Mouse (Mus musculus) megakaryocyte, embryonic 14.5 days (primary cell): Measurements from ENCODE around the gene 1700016C15Rik. TPM values are rescaled to one million over a fixed set of nuclear protein-coding genes. Genes with fewer than 3 reads are reported as not detected.

Source experiments
- H3K27me3 ChIP-seq: replicated peaks from 2 replicates; pipeline ENCODE3; 2012; ENCODE audit warnings: inconsistent platforms
- H3K36me3 ChIP-seq: replicated peaks from 2 replicates; pipeline ENCODE3; 2012; ENCODE audit warnings: low read length, inconsistent platforms, mixed read lengths
- H3K4me1 ChIP-seq: 2 replicates; pipeline ENCODE4 v1.6.1; 2012; ENCODE audit warnings: inconsistent platforms
- H3K4me3 ChIP-seq: replicated peaks from 2 replicates; pipeline ENCODE3; 2012; ENCODE audit warnings: moderate library complexity, mild to moderate bottlenecking, inconsistent platforms
- H3K9me3 ChIP-seq: 2 replicates; pipeline ENCODE4 v1.6.1; 2012; ENCODE audit warnings: inconsistent platforms
- FLI1 ChIP-seq: IDR thresholded peaks from 2 replicates; pipeline ENCODE4 v1.6.1; 2012; ENCODE audit warnings: low read length, inconsistent platforms, mixed read lengths
- GATA1 ChIP-seq: IDR thresholded peaks from 3 replicates; pipeline ENCODE4 v1.6.1; 2012; ENCODE audit warnings: mixed read lengths, low read length, inconsistent platforms, borderline replicate concordance
- polyA plus RNA-seq: library from polyadenylated mRNA; stranded (reverse); fragments of >175 nt; gene quantifications from 2 replicates; pipeline ENCODE4 v1.2.3, GENCODE M21; 2012; ENCODE audit warnings: low replicate concordance; ENCODE audit not compliant: insufficient read depth

Gene 1700016C15Rik
- polyA plus RNA-seq, 1 experiment = not detected

DNA sequence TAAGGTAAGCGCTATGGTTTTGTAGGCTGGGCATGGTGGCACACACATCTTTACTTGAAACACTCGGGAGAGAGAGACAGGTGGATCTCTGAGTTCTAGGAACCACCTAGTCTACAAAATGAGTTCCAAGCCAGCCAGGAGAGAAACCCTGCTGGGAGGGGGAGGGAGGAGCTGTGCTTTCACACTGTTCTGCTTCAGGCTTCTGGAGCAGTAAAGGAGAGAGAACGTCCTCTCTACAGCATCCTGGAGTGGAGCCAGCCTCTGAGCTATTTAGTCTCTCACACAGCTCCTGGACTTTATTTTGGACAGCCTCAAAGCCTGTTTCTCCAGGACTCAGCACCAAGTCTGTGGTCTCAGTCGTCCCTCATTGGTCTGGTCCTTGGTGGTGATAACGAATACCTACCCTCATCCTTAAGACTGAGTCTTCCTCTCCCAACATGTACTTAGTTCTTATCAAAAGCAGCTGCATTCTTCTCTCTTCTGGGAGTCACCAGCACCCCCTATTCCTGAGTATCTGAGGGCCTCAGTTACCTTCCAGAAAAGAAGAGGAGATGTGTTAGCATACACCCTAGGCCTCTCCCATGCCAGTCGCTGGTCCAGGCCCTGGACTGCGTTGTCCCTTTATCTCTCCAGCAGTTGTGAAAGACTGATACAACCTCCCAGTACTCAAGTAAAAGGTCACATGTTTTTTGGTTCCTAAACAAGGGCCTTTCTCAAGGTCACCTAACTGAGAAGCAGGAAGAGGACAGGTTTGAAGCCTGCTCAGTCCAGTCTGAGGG, 12.4 kb upstream of the 1700016C15Rik start:
- no peak overlapping the region for H3K4me3 ChIP-seq
- no peaks in the 10 kb centered on the region for H3K4me1 ChIP-seq
- TF ChIP-seq FLI1 = no peak
- no peak for TF ChIP-seq GATA1
- peaks cover 2% of the 10 kb centered on the region for H3K27me3 ChIP-seq
- H3K9me3 ChIP-seq = peaks cover 3% of the 10 kb centered on the region; the same call in 1 of the 2 replicates
- no peaks in the 10 kb centered on the region for H3K36me3 ChIP-seq

DNA sequence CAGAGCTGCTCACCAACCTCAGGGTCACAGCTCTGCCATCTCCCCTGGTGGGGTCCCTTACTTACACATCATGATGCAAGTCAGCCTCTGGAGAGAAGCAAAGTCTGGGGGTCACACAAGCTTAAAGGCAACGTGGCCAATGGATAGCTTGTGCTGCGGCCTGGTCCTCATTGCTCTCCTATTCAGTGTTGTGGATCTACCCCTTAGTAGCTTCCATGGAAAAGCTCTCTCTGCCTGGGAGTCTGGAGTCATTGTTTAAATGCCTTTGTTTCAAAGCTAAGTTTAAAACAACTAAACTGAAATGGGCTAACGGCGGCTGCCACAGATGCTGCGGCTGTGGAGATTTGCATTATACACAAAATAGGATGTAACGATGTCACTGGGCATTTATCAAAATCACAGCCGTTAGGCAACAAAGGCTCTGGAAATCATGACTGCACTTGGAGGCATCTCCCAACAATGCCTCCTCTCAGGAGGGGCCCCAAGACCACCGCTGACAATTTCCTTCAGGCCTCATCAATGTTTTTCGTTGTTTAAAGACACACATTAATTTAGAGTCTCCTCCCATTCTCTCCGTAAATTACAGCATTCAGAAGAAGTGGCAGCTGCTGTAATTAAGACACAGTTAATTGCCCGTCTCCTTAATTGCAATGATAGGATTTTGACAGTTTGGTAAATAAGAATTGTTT, 11.1 kb upstream of the 1700016C15Rik start:
- peaks cover 2% of the 10 kb centered on the region for H3K27me3 ChIP-seq
- H3K4me3 ChIP-seq = no peak overlapping the region
- no peak for TF ChIP-seq FLI1
- H3K9me3 ChIP-seq = 0 out of 2 replicates have a peak, but pooled peaks cover 3% of the 10 kb centered on the region
- no peaks in the 10 kb centered on the region for H3K4me1 ChIP-seq
- no peaks in the 10 kb centered on the region for H3K36me3 ChIP-seq

DNA sequence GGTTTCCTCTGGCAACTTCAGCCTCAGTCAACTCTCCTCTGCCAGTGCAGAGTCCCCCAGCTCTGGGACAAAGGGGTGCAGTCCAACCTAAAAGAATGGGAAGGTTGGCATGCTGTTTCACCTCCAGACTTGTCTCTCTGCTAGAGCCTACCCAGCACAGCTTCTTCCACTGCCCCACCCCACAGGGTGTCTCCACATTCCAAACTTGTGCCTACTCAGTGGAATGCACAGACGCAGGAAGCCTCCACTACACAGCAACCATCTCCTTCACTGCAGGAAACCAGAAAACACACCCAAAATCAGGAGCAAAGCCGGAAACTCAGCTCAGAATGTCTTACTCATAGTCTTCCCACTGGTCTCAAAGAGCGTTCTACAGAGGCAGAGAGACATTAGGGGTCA, 10.6 kb upstream of the 1700016C15Rik start:
- Histone ChIP-seq H3K36me3 (no peaks in the 10 kb centered on the region), H3K4me1 (no peaks in the 10 kb centered on the region), H3K9me3 (peaks cover 4% of the 10 kb centered on the region), H3K4me3 (no peak overlapping the region), H3K27me3 (peaks cover 3% of the 10 kb centered on the region)
- TF ChIP-seq GATA1 (no peak), FLI1 (no peak)

GRCm38 (mm10) chr1:177723786-177724185, 5.8 kb upstream of the 1700016C15Rik start:
- H3K36me3 ChIP-seq = no peaks in the 10 kb centered on the region
- peak overlapping the region; percentile 40 for H3K4me3 ChIP-seq
- H3K27me3 ChIP-seq = peaks cover 6% of the 10 kb centered on the region
- no peak for TF ChIP-seq FLI1
- TF ChIP-seq GATA1 = no peak
- H3K9me3 ChIP-seq = peaks cover 16% of the 10 kb centered on the region
- H3K4me1 ChIP-seq = no peaks in the 10 kb centered on the region

GRCm38 (mm10) chr1:177726870-177727269, 2.7 kb upstream of the 1700016C15Rik start:
- H3K27me3 ChIP-seq = peaks cover 6% of the 10 kb centered on the region
- peaks cover 23% of the 10 kb centered on the region for H3K9me3 ChIP-seq
- TF ChIP-seq FLI1 (no peak), GATA1 (no peak)
- no peak overlapping the region for H3K4me3 ChIP-seq
- H3K36me3 ChIP-seq = no peaks in the 10 kb centered on the region
- no peaks in the 10 kb centered on the region for H3K4me1 ChIP-seq

DNA sequence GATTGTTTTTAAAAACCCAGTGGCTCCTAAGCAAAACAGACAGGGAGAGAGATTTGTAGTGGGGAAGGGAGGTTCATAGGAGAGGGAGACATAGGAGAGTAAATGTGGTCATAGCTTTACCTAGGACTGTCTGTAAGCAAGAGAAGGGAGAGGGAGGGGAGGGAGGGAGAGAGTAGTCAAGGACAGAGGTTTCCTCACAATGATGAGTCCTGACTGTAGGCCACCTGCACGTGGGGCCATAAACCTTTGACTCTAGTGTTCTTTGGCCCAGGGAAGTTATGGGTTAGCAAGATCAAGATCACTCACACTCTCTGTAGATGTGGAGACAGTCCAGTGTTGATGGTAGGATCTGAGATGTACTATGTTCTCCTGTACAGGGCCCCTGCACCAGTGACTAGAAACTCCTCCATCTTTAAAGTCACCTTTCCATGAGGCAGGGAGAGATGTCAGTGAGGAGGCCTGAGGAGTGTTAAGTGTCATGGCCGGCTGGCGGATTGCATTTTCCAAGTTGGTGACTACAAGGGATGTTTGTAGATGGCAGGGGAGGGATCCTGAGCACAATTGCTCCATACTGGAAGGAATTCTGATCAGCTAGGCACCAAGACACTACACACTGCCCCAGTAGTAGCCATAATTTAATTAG, 1.6 kb upstream of the 1700016C15Rik start:
- no peaks in the 10 kb centered on the region for H3K36me3 ChIP-seq
- peaks cover 6% of the 10 kb centered on the region for H3K27me3 ChIP-seq
- TF ChIP-seq FLI1 (no peak), GATA1 (no peak)
- no peaks in the 10 kb centered on the region for H3K4me1 ChIP-seq
- no peak overlapping the region for H3K4me3 ChIP-seq
- peaks cover 24% of the 10 kb centered on the region for H3K9me3 ChIP-seq

- Histone ChIP-seq H3K27me3 (no peaks in the 10 kb centered on the region), H3K9me3 (peaks cover 12% of the 10 kb centered on the region), H3K36me3 (no peaks in the 10 kb centered on the region), H3K4me3 (no peak overlapping the region), H3K4me1 (no peaks in the 10 kb centered on the region)
- TF ChIP-seq FLI1 (no peak), GATA1 (no peak)
Observed at GRCm38 (mm10) chr1:177731973-177732372, 2.4 kb downstream of the 1700016C15Rik start.

- peak overlapping the region; percentile 46 for H3K4me3 ChIP-seq
- H3K27me3 ChIP-seq = no peaks in the 10 kb centered on the region
- H3K9me3 ChIP-seq = no peaks in the 10 kb centered on the region
- H3K4me1 ChIP-seq = peaks cover 8% of the 10 kb centered on the region
- TF ChIP-seq FLI1 (no peak), GATA1 (no peak)
- no peaks in the 10 kb centered on the region for H3K36me3 ChIP-seq
Observed at GRCm38 (mm10) chr1:177737505-177738105, 8.0 kb downstream of the 1700016C15Rik start.

DNA sequence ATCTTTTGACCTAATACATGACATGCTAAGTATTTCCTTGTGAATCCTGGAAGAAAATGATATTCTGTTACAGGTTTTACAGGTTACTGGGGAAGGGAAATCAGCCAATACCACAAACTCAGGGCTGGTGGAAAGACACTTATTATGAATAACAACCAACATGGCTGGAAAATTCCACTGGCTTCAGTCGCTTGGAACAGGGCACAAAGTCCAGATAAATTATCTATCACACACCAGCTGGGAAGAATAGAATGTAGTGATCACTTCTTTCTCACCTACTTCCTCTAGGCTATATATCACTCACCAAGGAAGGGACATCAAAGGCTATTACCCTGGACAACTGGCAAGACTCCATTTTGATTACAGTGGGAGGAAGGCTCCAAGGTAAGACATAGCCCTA, 11.1 kb downstream of the 1700016C15Rik start:
- Histone ChIP-seq H3K4me3 (no peak overlapping the region), H3K27me3 (no peaks in the 10 kb centered on the region), H3K4me1 (peaks cover 8% of the 10 kb centered on the region), H3K36me3 (no peaks in the 10 kb centered on the region), H3K9me3 (no peaks in the 10 kb centered on the region)
- TF ChIP-seq GATA1 (no peak), FLI1 (no peak)

DNA sequence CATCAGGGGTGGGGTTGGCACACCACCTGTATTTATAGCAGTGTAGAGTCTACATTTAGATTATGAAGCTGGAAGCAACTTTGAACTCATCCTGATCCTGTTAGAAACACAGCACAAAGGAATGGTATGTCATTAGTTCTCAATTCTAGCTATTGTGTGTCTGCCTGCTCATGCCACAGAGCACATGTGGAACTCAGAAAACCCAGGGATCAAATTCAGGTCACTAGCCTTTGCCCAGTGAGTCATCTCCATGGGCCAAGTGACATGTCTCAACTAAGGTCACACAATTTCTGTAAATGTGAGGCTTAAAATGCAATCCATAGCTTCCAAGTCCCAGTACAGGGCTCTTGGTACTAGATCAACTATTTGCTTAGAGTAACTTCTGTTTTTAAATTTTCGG, 12.5 kb downstream of the 1700016C15Rik start:
- Histone ChIP-seq H3K4me1 (peaks cover 8% of the 10 kb centered on the region), H3K27me3 (no peaks in the 10 kb centered on the region), H3K9me3 (no peaks in the 10 kb centered on the region), H3K36me3 (no peaks in the 10 kb centered on the region), H3K4me3 (no peak overlapping the region)
- TF ChIP-seq FLI1 (no peak), GATA1 (no peak)
